17 mouse cellular contexts compared by ENCODE assay signal in the genomic region with DNA sequence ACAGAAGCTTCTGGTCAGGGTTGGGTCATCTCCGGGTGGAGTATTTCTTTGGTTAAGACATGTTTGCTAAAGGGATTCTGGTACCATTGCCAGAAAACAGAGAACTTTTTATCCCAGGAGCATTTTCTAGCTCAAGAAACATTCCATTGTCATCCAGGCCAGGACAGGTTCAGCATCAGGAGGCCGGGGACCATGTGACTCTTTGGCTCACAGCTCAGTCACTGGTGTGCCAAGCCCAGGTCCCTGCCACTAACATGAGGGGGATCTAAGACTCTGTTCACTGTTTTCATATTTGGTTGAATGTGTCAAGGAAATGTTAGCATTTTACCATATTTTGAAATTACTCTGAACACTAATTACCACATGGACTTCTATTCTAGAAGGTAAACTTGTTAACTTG. TPM values are rescaled to one million over a fixed set of nuclear protein-coding genes. Genes with fewer than 3 reads are reported as not detected.
"Had no signal": no experiment of that assay in that cellular context is flagged by ENCODE, and none has a peak within 500 bp of the region (broad histone marks: within the 10 kb centered on the region; RNA-seq: fewer than 3 reads in every experiment).

No protein-coding gene starts in this region.

- H3K9me3 ChIP-seq: kidney, embryonic 15.5 days; limb, embryonic 13.5 days; neural tube, embryonic 15.5 days had no signal

- H3K4me3 ChIP-seq: kidney, embryonic 15.5 days; limb, embryonic 13.5 days; myocyte; neural tube, embryonic 15.5 days had no signal

- H3K27me3 ChIP-seq: kidney, embryonic 15.5 days; limb, embryonic 13.5 days; neural tube, embryonic 15.5 days had no signal

- DNase-seq: thymus, postnatal 4 days had no signal

- H3K9ac ChIP-seq: kidney, embryonic 15.5 days; limb, embryonic 13.5 days; liver, embryonic 14.5 days; neural tube, embryonic 15.5 days had no signal

- H3K4me1 ChIP-seq: kidney, embryonic 15.5 days; limb, embryonic 13.5 days; neural tube, embryonic 15.5 days had no signal

- H3K27ac ChIP-seq: kidney, embryonic 15.5 days; limb, embryonic 13.5 days; liver, embryonic 14.5 days; neural tube, embryonic 15.5 days; stomach, postnatal 0 days had no signal

- H3K36me3 ChIP-seq: kidney, embryonic 15.5 days; limb, embryonic 13.5 days; neural tube, embryonic 15.5 days had no signal

- H3K4me2 ChIP-seq: kidney, embryonic 15.5 days; limb, embryonic 13.5 days; neural tube, embryonic 15.5 days had no signal

RNA-seq across cellular contexts. Expression of a gene that starts 48.4 kb away (rescaled TPM):
- total RNA-seq: layer of hippocampus, adult 8-10 months; layer of hippocampus, postnatal 14 days; left cerebral cortex, adult 18-20 months; left cerebral cortex, postnatal 10 days; left cerebral cortex, postnatal 4 days; liver, adult 2 months had no signal
- polyA plus RNA-seq: large intestine, adult 2 months; limb, embryonic 13.5 days; liver, adult 2 months; liver, embryonic 14.5 days; lung, embryonic 16.5 days; myocyte; neural tube, embryonic 11.5 days; neural tube, embryonic 15.5 days; small intestine, adult 2 months had no signal

RNA-seq across cellular contexts. Expression of a gene that starts 55.4 kb away (rescaled TPM):
- total RNA-seq: liver, adult 2 months had no signal
- polyA plus RNA-seq: kidney, embryonic 15.5 days; limb, embryonic 13.5 days; liver, adult 2 months; liver, embryonic 14.5 days; lung, embryonic 16.5 days; myocyte; neural tube, embryonic 11.5 days; neural tube, embryonic 15.5 days; small intestine, adult 2 months; stomach, postnatal 0 days had no signal
